Mouse (Mus musculus): ENCODE results near the gene Sat2.
A peak's percentile ranks its signal among the peaks of the same experiment; 100 is the strongest.

Sat2 gene

DNA sequence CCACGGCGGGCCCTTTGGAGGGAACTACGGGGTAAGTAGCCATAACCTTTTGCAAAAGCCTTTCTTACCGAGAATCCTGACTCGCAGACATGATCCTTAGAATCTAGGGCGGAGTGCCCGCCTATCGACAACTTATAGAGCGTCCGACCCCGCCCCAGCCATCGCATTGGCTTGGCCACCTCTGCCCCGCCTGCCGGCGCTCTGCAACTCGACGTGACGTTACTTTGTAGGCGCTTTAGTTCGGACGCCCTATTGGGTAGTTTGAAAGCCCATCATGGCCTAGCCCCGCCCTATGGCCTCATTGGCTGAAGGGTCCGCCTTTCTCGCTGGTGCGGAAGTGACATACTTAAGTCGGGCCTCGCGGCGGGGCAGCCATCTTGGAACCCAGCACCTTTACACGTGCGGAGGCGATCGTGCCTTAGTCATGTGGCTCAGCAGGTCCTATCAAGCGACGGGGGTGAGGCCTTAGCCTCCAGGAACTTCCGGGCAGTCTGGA lies 50.4 kb downstream of the Sat2 start, which contains the start of gene Eif4a1:
Gene Eif4a1 (minus strand): TSS at position 213 of the 496 bp plus-strand sequence.
- DNase-seq = peak; percentile 100

All from retina, postnatal 1 day (tissue).